Comparison of ENCODE assay signal across 15 mouse cellular contexts in the genomic region with DNA sequence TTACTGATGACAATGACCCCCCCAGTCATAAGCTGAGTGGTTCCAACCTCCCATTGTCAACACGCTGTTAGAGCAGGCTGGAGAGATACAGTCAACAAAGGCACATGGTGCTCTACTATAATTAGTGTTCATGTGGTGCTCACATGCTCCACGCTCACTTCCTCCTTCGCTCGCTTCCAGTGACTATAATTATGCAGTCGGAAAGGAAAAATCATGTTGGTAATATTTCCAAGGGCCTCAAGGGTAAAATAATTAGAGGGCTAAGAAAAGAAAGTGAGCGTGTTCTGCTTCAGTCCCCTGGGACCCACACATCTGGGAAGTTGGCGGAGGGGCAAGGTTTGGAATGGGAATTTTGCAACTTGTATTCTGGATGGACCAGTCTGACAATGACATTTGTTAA. TPM values are rescaled to one million over a fixed set of nuclear protein-coding genes. Genes with fewer than 3 reads are reported as not detected.
DNase-seq lines count a peak whose midpoint lies in the region; ATAC-seq lines count a peak whose summit lies in the region.
"Had no signal": no experiment of that assay in that cellular context is flagged by ENCODE, and none has a peak within 500 bp of the region (broad histone marks: within the 10 kb centered on the region; RNA-seq: fewer than 3 reads in every experiment).

No protein-coding gene starts in this region.

- H3K9me3 ChIP-seq in forebrain, embryonic 15.5 days, result no peaks in the 10 kb centered on the region
- no peaks in the 10 kb centered on the region for H3K9me3 ChIP-seq in forebrain, embryonic 10.5 days
- no peaks in the 10 kb centered on the region for H3K9me3 ChIP-seq in limb, embryonic 15.5 days
- no peaks in the 10 kb centered on the region for H3K9me3 ChIP-seq in limb, embryonic 10.5 days (replicated peaks)
- H3K9me3 ChIP-seq: hindbrain, embryonic 15.5 days; liver, embryonic 15.5 days had no signal

- H3K36me3 ChIP-seq in forebrain, embryonic 15.5 days, result no peaks in the 10 kb centered on the region
- no peaks in the 10 kb centered on the region for H3K36me3 ChIP-seq in forebrain, embryonic 10.5 days (replicated peaks)
- no peaks in the 10 kb centered on the region for H3K36me3 ChIP-seq in limb, embryonic 15.5 days
- no peaks in the 10 kb centered on the region for H3K36me3 ChIP-seq in limb, embryonic 10.5 days
- H3K36me3 ChIP-seq in splenic B cell, adult 2 months (ENCODE audit: control insufficient read depth, insufficient read depth, low read length, poor library complexity, severe bottlenecking), result no peaks in the 10 kb centered on the region; the same call in 1 of the 2 replicates
- H3K36me3 ChIP-seq: hindbrain, embryonic 15.5 days; liver, embryonic 15.5 days had no signal

- intact Hi-C loops in heart, postnatal 10 days (cut with DNase I), result no loop called here

- no peak for DNase-seq in forebrain, embryonic 10.5 days (ENCODE audit: extremely low spot score, low spot score)
- no peak for DNase-seq in limb, embryonic 10.5 days (ENCODE audit: low spot score)
- DNase-seq in heart, postnatal 10 days, result peak; percentile 40 to 47
- peak; percentile 76 for DNase-seq in splenic B cell, adult 2 months (ENCODE audit: low read depth, low spot score)
- DNase-seq in right cerebral cortex, postnatal 14 days, result no peak
- DNase-seq: cerebellum, postnatal 25 days; spleen, adult 18-20 months; thymus, adult 2 months had no signal

- no peak overlapping the region for H3K4me2 ChIP-seq in forebrain, embryonic 15.5 days (replicated peaks)
- H3K4me2 ChIP-seq in limb, embryonic 15.5 days, result no peak overlapping the region
- H3K4me2 ChIP-seq: hindbrain, embryonic 15.5 days; liver, embryonic 15.5 days had no signal

- no peak overlapping the region for H3K27ac ChIP-seq in forebrain, embryonic 15.5 days (replicated peaks)
- no peak overlapping the region for H3K27ac ChIP-seq in forebrain, embryonic 10.5 days
- no peak overlapping the region for H3K27ac ChIP-seq in limb, embryonic 15.5 days
- no peak overlapping the region for H3K27ac ChIP-seq in limb, embryonic 10.5 days
- H3K27ac ChIP-seq: hindbrain, embryonic 15.5 days; liver, embryonic 15.5 days had no signal

- no peak overlapping the region for H3K9ac ChIP-seq in forebrain, embryonic 15.5 days (replicated peaks)
- H3K9ac ChIP-seq in limb, embryonic 15.5 days, result no peak overlapping the region
- H3K9ac ChIP-seq: hindbrain, embryonic 15.5 days; liver, embryonic 15.5 days had no signal

- peaks cover 9% of the 10 kb centered on the region for H3K4me1 ChIP-seq in forebrain, embryonic 15.5 days
- H3K4me1 ChIP-seq in forebrain, embryonic 10.5 days, result peaks cover 13% of the 10 kb centered on the region
- H3K4me1 ChIP-seq in limb, embryonic 15.5 days, result peaks cover 6% of the 10 kb centered on the region
- H3K4me1 ChIP-seq in limb, embryonic 10.5 days, result no peaks in the 10 kb centered on the region
- H3K4me1 ChIP-seq: liver, embryonic 15.5 days had no signal

- WGBS in forebrain, embryonic 15.5 days, result 79% methylated on average over 7 of the region's 7 CpGs
- 91% methylated on average over 7 of the region's 7 CpGs for WGBS in forebrain, embryonic 10.5 days
- WGBS in limb, embryonic 15.5 days, result 30% methylated on average over 7 of the region's 7 CpGs
- WGBS in limb, embryonic 10.5 days, result 86% methylated on average over 7 of the region's 7 CpGs

- no peaks in the 10 kb centered on the region for H3K27me3 ChIP-seq in forebrain, embryonic 15.5 days
- H3K27me3 ChIP-seq in forebrain, embryonic 10.5 days (ENCODE audit: poor library complexity, severe bottlenecking), result no peaks in the 10 kb centered on the region
- H3K27me3 ChIP-seq in limb, embryonic 15.5 days, result no peaks in the 10 kb centered on the region
- no peaks in the 10 kb centered on the region for H3K27me3 ChIP-seq in limb, embryonic 10.5 days (ENCODE audit: low read depth, poor library complexity, severe bottlenecking)
- no peaks in the 10 kb centered on the region for H3K27me3 ChIP-seq in splenic B cell, adult 2 months (ENCODE audit: control insufficient read depth, insufficient read depth, low read length, poor library complexity, severe bottlenecking)
- H3K27me3 ChIP-seq: hindbrain, embryonic 15.5 days; liver, embryonic 15.5 days had no signal

- 0 out of 2 replicates have a peak, but pooled peaks have one; percentile 38 for ATAC-seq in forebrain, embryonic 15.5 days (replicated peaks)
- ATAC-seq in limb, embryonic 15.5 days (ENCODE audit: insufficient number of reproducible peaks, low FRiP score, low TSS enrichment, low read depth), result 0 out of 2 replicates have a peak, but pooled peaks have one; percentile 44
- ATAC-seq in activated CD4-positive, CD25-positive, alpha-beta regulatory T cell, adult 4 months, result no peak

- no peak overlapping the region for H3K4me3 ChIP-seq in forebrain, embryonic 15.5 days
- H3K4me3 ChIP-seq in forebrain, embryonic 10.5 days, result no peak overlapping the region
- H3K4me3 ChIP-seq in limb, embryonic 15.5 days, result no peak overlapping the region
- no peak overlapping the region for H3K4me3 ChIP-seq in limb, embryonic 10.5 days
- H3K4me3 ChIP-seq: erythroblast, embryonic 14.5 days; hindbrain, embryonic 15.5 days; liver, embryonic 15.5 days had no signal

RNA-seq across cellular contexts. Expression of a gene that starts 38.7 kb away (rescaled TPM):
- 3.3 TPM in 2 replicates for polyA plus RNA-seq in forebrain, embryonic 15.5 days (2015; fragmentation: Nextera tagmentation; extraction: Ambion mirVana)
- polyA plus RNA-seq in forebrain, embryonic 10.5 days (2016; fragmentation: Nextera tagmentation; extraction: Ambion mirVana), result 2.4 and 2.5 TPM in 2 replicates
- 0.10 and 0.31 TPM in 2 replicates for polyA plus RNA-seq in limb, embryonic 15.5 days (2015; fragmentation: Nextera tagmentation; extraction: Ambion mirVana)
- polyA plus RNA-seq in limb, embryonic 10.5 days (2016; fragmentation: Nextera tagmentation; extraction: Ambion mirVana), result 0.88 and 1.2 TPM in 2 replicates
- not detected for total RNA-seq in heart, postnatal 10 days (2021)
- not detected for polyA plus RNA-seq in activated CD4-positive, CD25-positive, alpha-beta regulatory T cell, adult 4 months (2017; shearing (Covaris generic))
- total RNA-seq: gastrocnemius, adult 8-10 months had no signal
- polyA plus RNA-seq: erythroblast, embryonic 14.5 days; thymus, adult 2 months had no signal

Comparison
In these comparisons a context has a peak if more than half of its experiments do, and no peak if none do; other contexts are left out.
1. DNase-seq: peak in heart, postnatal 10 days (2 of 2) and splenic B cell, adult 2 months (single experiment); none in forebrain, embryonic 10.5 days (single experiment), limb, embryonic 10.5 days (single experiment) and right cerebral cortex, postnatal 14 days (single experiment).